Mouse (Mus musculus): ENCODE measurements around the gene Trappc6b. TPM values are rescaled to one million over a fixed set of nuclear protein-coding genes. Genes with fewer than 3 reads are reported as not detected.
A peak's percentile ranks its signal among the peaks of the same experiment; 100 is the strongest.

Gene Trappc6b
- polyA plus RNA-seq, 1 experiment = 158 TPM

- no peaks in the 10 kb centered on the region for H3K4me1 ChIP-seq (ENCODE audit: control insufficient read depth, insufficient read depth, low read length)
- H3K4me3 ChIP-seq (ENCODE audit: insufficient read depth, low read length) = no peak overlapping the region
- H3K27ac ChIP-seq (ENCODE audit: insufficient read depth, low read length) = no peak overlapping the region
- TF ChIP-seq CTCF (IDR thresholded peaks at IDR 0.05; ENCODE audit: extremely low read depth, insufficient read depth, low read length) (no peak), POLR2A (IDR thresholded peaks at IDR 0.05; ENCODE audit: extremely low read depth, insufficient read depth, low read length) (no peak)
These were observed 40.0 kb downstream of the Trappc6b start for GRCm38 (mm10) chr12:59021306-59021705.

DNA sequence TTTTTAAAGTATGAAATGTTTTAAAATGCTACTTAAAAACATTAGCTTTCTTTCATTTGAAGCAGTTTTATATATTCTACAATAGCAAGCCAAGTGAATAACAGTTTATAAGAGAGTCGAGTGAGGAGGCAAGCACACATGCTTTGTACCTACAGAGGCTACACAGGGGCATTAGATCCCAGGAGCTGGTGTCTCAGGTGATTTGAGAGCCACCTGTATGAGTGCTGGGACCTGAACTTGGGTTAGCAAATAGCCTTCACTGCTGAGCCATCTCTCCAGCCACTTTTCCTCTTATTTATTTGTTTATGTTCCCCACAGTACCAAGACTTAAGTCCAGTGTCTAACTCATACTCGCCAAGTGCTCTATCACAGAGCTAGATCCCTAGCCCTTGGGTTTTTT, 41.4 kb downstream of the Trappc6b start:
- H3K27ac ChIP-seq (ENCODE audit: insufficient read depth, low read length) = no peak overlapping the region
- no peak overlapping the region for H3K4me3 ChIP-seq (ENCODE audit: insufficient read depth, low read length)
- TF ChIP-seq CTCF (IDR thresholded peaks at IDR 0.05; ENCODE audit: extremely low read depth, insufficient read depth, low read length) (no peak), POLR2A (IDR thresholded peaks at IDR 0.05; ENCODE audit: extremely low read depth, insufficient read depth, low read length) (no peak)
- H3K4me1 ChIP-seq (ENCODE audit: control insufficient read depth, insufficient read depth, low read length) = no peaks in the 10 kb centered on the region

DNA sequence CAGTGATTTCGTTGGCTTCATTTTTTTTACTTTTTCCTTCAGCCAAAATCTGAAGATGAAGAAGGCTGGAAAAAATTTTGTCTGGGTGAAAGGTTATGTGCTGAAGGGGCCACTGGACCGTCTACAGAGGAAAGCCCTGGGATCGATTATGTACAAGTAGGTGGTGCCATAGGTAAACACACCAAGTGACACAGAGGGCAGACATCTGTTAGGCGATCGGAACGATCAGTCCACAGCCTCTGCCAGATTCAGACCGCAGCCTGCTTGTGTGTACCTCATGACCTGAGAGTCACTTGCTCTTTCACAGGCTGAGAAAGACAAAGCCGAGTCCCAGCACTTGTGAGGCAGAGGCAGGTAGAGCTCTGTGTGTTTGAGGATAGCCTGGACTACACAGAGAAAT, 43.3 kb downstream of the Trappc6b start:
- no peak overlapping the region for H3K27ac ChIP-seq (ENCODE audit: insufficient read depth, low read length)
- H3K4me3 ChIP-seq (ENCODE audit: insufficient read depth, low read length) = no peak overlapping the region
- TF ChIP-seq POLR2A (IDR thresholded peaks at IDR 0.05; ENCODE audit: extremely low read depth, insufficient read depth, low read length) (no peak), CTCF (IDR thresholded peaks at IDR 0.05; ENCODE audit: extremely low read depth, insufficient read depth, low read length) (no peak)
- H3K4me1 ChIP-seq (ENCODE audit: control insufficient read depth, insufficient read depth, low read length) = no peaks in the 10 kb centered on the region

DNA sequence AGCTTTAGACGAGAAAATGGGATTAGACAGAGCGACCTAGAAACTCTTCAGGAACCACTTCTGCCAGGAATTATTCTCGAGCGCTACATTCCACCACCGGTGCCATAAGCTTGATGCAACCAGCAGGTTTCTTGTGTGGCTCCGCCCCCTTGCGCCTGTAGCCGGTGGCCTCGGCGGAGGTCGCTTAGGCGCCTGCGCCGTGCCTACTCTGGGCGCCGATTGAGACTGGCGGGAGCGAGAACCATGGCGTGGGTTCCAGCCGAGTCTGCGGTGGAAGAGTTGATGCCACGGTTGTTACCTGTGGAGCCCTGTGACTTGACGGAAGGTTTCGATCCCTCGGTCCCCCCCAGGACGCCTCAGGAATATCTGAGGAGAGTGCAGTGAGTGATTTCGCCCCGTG, 48.0 kb downstream of the Trappc6b start, which contains the start of gene Gemin2:
Gene Gemin2 (plus strand): TSS at position 160 of the 400 bp plus-strand sequence.
- TF ChIP-seq POLR2A (IDR thresholded peaks at IDR 0.05; ENCODE audit: extremely low read depth, insufficient read depth, low read length) (peak; percentile 72), CTCF (IDR thresholded peaks at IDR 0.05; ENCODE audit: extremely low read depth, insufficient read depth, low read length) (no peak)
- no peak within 1 kb of the TSS for H3K27ac ChIP-seq (ENCODE audit: insufficient read depth, low read length)
- H3K4me3 ChIP-seq (ENCODE audit: insufficient read depth, low read length) = peak within 1 kb of the TSS; percentile 98
- H3K4me1 ChIP-seq (ENCODE audit: control insufficient read depth, insufficient read depth, low read length) = peaks cover 4% of the 10 kb centered on the region

GRCm38 (mm10) chr12:59012710-59013091, 48.6 kb downstream of the Trappc6b start:
- Histone ChIP-seq H3K27ac (ENCODE audit: insufficient read depth, low read length) (no peak overlapping the region), H3K4me3 (ENCODE audit: insufficient read depth, low read length) (peak overlapping the region; percentile 98), H3K4me1 (ENCODE audit: control insufficient read depth, insufficient read depth, low read length) (peaks cover 4% of the 10 kb centered on the region)
- no peak for TF ChIP-seq POLR2A (IDR thresholded peaks at IDR 0.05; ENCODE audit: extremely low read depth, insufficient read depth, low read length)
- TF ChIP-seq CTCF (IDR thresholded peaks at IDR 0.05; ENCODE audit: extremely low read depth, insufficient read depth, low read length) = no peak

GRCm38 (mm10) chr12:59011844-59012709, 49.2 kb downstream of the Trappc6b start, which contains the start of gene Sec23a:
Gene Sec23a, minus strand, starts transcription at chr12:59012017.
- TF ChIP-seq POLR2A (IDR thresholded peaks at IDR 0.05; ENCODE audit: extremely low read depth, insufficient read depth, low read length) = peak; percentile 88
- TF ChIP-seq CTCF (IDR thresholded peaks at IDR 0.05; ENCODE audit: extremely low read depth, insufficient read depth, low read length) = no peak
- H3K27ac ChIP-seq (ENCODE audit: insufficient read depth, low read length) = peak within 1 kb of the TSS; percentile 96
- peak within 1 kb of the TSS; percentile 98 for H3K4me3 ChIP-seq (ENCODE audit: insufficient read depth, low read length)
- peaks cover 4% of the 10 kb centered on the region for H3K4me1 ChIP-seq (ENCODE audit: control insufficient read depth, insufficient read depth, low read length)

GRCm38 (mm10) chr12:59011275-59011843, 49.9 kb downstream of the Trappc6b start:
- Histone ChIP-seq H3K4me1 (ENCODE audit: control insufficient read depth, insufficient read depth, low read length) (peaks cover 4% of the 10 kb centered on the region), H3K27ac (ENCODE audit: insufficient read depth, low read length) (peak overlapping the region; percentile 96), H3K4me3 (ENCODE audit: insufficient read depth, low read length) (peak overlapping the region; percentile 98)
- no peak for TF ChIP-seq CTCF (IDR thresholded peaks at IDR 0.05; ENCODE audit: extremely low read depth, insufficient read depth, low read length)
- no peak for TF ChIP-seq POLR2A (IDR thresholded peaks at IDR 0.05; ENCODE audit: extremely low read depth, insufficient read depth, low read length)

DNA sequence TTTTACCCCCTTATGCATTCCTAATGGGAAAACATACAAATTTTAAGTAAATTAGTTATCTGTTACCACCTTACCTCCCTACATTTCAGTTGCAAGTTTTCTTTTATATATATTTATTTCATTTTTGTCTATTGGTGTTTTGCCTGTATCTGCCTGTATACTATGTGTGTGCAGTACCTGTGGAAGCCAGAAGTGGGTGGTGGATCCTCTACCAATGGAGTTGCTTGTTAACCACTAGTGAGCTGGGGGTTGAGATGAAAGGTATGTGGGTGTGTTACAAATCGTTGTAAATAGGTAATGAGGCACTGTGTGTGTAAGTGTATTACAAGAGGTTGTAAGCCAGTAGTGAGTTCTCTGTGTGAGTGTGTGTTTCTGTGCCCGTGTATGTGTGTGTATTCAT, 50.8 kb downstream of the Trappc6b start:
- no peak overlapping the region for H3K27ac ChIP-seq (ENCODE audit: insufficient read depth, low read length)
- no peak for TF ChIP-seq CTCF (IDR thresholded peaks at IDR 0.05; ENCODE audit: extremely low read depth, insufficient read depth, low read length)
- TF ChIP-seq POLR2A (IDR thresholded peaks at IDR 0.05; ENCODE audit: extremely low read depth, insufficient read depth, low read length) = no peak
- H3K4me1 ChIP-seq (ENCODE audit: control insufficient read depth, insufficient read depth, low read length) = peaks cover 4% of the 10 kb centered on the region
- H3K4me3 ChIP-seq (ENCODE audit: insufficient read depth, low read length) = peak overlapping the region; percentile 98; the same call in 1 of the 2 replicates

Other genes starting within 250 kb of the Trappc6b start
- 52.2 and 53.0 TPM in 2 replicates for gene Sec23a, start 49.5 kb downstream of the Trappc6b start, polyA plus RNA-seq (2012; rRNA removed)
- gene Gemin2, start 48.1 kb downstream of the Trappc6b start, polyA plus RNA-seq (2012; rRNA removed) = 9.2 and 10.5 TPM in 2 replicates
- 67.1 and 75.0 TPM in 2 replicates for gene Pnn, start 5.4 kb upstream of the Trappc6b start, polyA plus RNA-seq (2012; rRNA removed)
- gene Mia2, start 34.3 kb upstream of the Trappc6b start, polyA plus RNA-seq (2012; rRNA removed) = 52.2 and 52.6 TPM in 2 replicates
- 45.5 and 49.2 TPM in 2 replicates for gene Fbxo33, start 158.3 kb upstream of the Trappc6b start, polyA plus RNA-seq (2012; rRNA removed)

All from cortical plate, adult 2 months (tissue).